Mouse (Mus musculus) liver, embryonic 14.5 days (tissue): ENCODE measurements around the gene Grasp. TPM values are rescaled to one million over a fixed set of nuclear protein-coding genes. Genes with fewer than 3 reads are reported as not detected.

Source experiments
- ATAC-seq: fragments of 200-750 bp; cut with Nextera tagmentation; 2 replicates; pipeline ENCODE4 v1.8.0; 2017; ENCODE audit warnings: moderate number of reproducible peaks, mild to moderate bottlenecking, moderate library complexity; ENCODE audit not compliant: insufficient read depth
- DNase-seq, 3 experiments: peaks; one replicate each; pipeline ENCODE4 v3.0.0-alpha.2; 2012 to 2013; ENCODE audit warnings: low read depth in 3 of 3, low spot score in 3 of 3
- H3K27ac ChIP-seq: fragments of 300-500 bp; sonication (generic); 2 replicates; pipeline ENCODE4 v1.5.1; 2014; ENCODE audit warnings: moderate library complexity, mild to moderate bottlenecking, control low read depth, inconsistent platforms
- H3K27me3 ChIP-seq: fragments of 300-500 bp; sonication (generic); 2 replicates; pipeline ENCODE4 v1.6.1; 2014; ENCODE audit warnings: mild to moderate bottlenecking, low read length, moderate library complexity; ENCODE audit not compliant: control insufficient read depth, insufficient read depth
- H3K36me3 ChIP-seq: fragments of 300-500 bp; sonication (generic); replicated peaks from 2 replicates; pipeline ENCODE4 v1.6.1; 2014; ENCODE audit warnings: low read depth; ENCODE audit not compliant: control insufficient read depth, insufficient read depth
- H3K4me1 ChIP-seq, 2 experiments: fragments of 200-500 bp in 1 of 2; fragments of 300-500 bp in 1 of 2; sonication (generic) in 1 of 2; replicated peaks; 2 replicates each; pipeline ENCODE4 v1.6.1; 2012 to 2014; ENCODE audit warnings: antibody characterized with exemption in 1 of 2, inconsistent platforms in 1 of 2, low read length in 1 of 2; ENCODE audit not compliant: control insufficient read depth in 2 of 2, insufficient read depth in 2 of 2
- H3K4me2 ChIP-seq: fragments of 300-500 bp; sonication (generic); 2 replicates; pipeline ENCODE4 v1.6.1; 2014; ENCODE audit warnings: low read depth, mild to moderate bottlenecking, control low read depth, moderate library complexity
- H3K4me3 ChIP-seq, 2 experiments: fragments of 200-500 bp in 1 of 2; fragments of 300-500 bp in 1 of 2; sonication (generic) in 1 of 2; 2 replicates each; pipeline ENCODE4 v1.5.1; 2012 to 2014; ENCODE audit warnings: low read depth in 2 of 2, low read length in 2 of 2, mild to moderate bottlenecking in 2 of 2, control low read depth in 1 of 2, inconsistent platforms in 1 of 2, moderate library complexity in 1 of 2; ENCODE audit not compliant: insufficient read depth in 1 of 2
- H3K9ac ChIP-seq: fragments of 300-500 bp; sonication (generic); replicated peaks from 2 replicates; pipeline ENCODE4 v1.6.1; 2014; ENCODE audit warnings: mild to moderate bottlenecking, control low read depth, moderate library complexity
- H3K9me3 ChIP-seq: fragments of 300-500 bp; sonication (generic); 2 replicates; pipeline ENCODE4 v1.6.1; 2016; ENCODE audit warnings: low read length, mixed read lengths; ENCODE audit not compliant: control insufficient read depth
- CTCF ChIP-seq: IDR thresholded peaks from 2 replicates; pipeline ENCODE4 v1.5.1; 2016; ENCODE audit warnings: antibody characterized with exemption, low read depth, control low read depth
- EP300 ChIP-seq: IDR thresholded peaks from 2 replicates; pipeline ENCODE4 v1.6.1; 2016; ENCODE audit warnings: antibody characterized with exemption, low read depth
- WGBS: fragments of 180-500 bp; shearing (Covaris S2); extraction: QIAGEN DNeasy Blood & Tissue Kit; methylation state at CpG from one replicate; pipeline ENCODE4 v1.1.7; 2014; ENCODE audit not compliant: insufficient replicate concordance; 5-methylcytosine and 5-hydroxymethylcytosine counted together
- polyA plus RNA-seq, 2 experiments: library from polyadenylated mRNA; depleted of rRNA in 1 of 2; stranded (reverse) in 1 of 2; unstranded in 1 of 2; fragments of >200 nt; fragmentation: Nextera tagmentation in 1 of 2; extraction: Ambion mirVana in 1 of 2; gene quantifications; 2 replicates each; pipeline versions ENCODE4 v1.2.1 to v1.2.3; 2012 to 2014

Grasp gene
- polyA plus RNA-seq, 2 experiments = 0.27 to 0.73 TPM

GRCm38 (mm10) chr15:101182676-101183075 is 41.3 kb upstream of the Grasp start:
- no peaks in the 10 kb centered on the region for H3K27me3 ChIP-seq
- no peaks in the 10 kb centered on the region for H3K36me3 ChIP-seq
- WGBS = 63% methylated on average over 5 of the region's 5 CpGs
- no peak overlapping the region for H3K4me2 ChIP-seq
- TF ChIP-seq EP300 (no peak), CTCF (no peak)
- H3K9ac ChIP-seq = no peak overlapping the region
- no peak overlapping the region for H3K27ac ChIP-seq
- DNase-seq (no peak), ATAC-seq (no peak)
- H3K4me1 ChIP-seq = peaks cover 0 to 11% of the 10 kb centered on the region in 2 experiments; a peak in 2 of 4 replicates
- no peaks in the 10 kb centered on the region for H3K9me3 ChIP-seq
- no peak overlapping the region for H3K4me3 ChIP-seq

GRCm38 (mm10) chr15:101184300-101184699 is 39.7 kb upstream of the Grasp start:
- Histone ChIP-seq H3K9me3 (no peaks in the 10 kb centered on the region), H3K36me3 (no peaks in the 10 kb centered on the region), H3K27ac (no peak overlapping the region), H3K27me3 (no peaks in the 10 kb centered on the region), H3K4me3 (no peak overlapping the region), H3K4me2 (no peak overlapping the region), H3K4me1 (peaks cover 0 to 3% of the 10 kb centered on the region in 2 experiments; a peak in 1 of 4 replicates), H3K9ac (no peak overlapping the region)
- WGBS = 80% methylated on average over 8 of the region's 8 CpGs
- no peak for ATAC-seq
- TF ChIP-seq EP300 = no peak
- TF ChIP-seq CTCF = no peak
- no peak for DNase-seq

- Histone ChIP-seq H3K27ac (no peak overlapping the region), H3K27me3 (no peaks in the 10 kb centered on the region), H3K4me1 (peaks cover 0 to 7% of the 10 kb centered on the region in 2 experiments; a peak in 2 of 4 replicates), H3K4me2 (no peak overlapping the region), H3K9ac (no peak overlapping the region), H3K9me3 (no peaks in the 10 kb centered on the region), H3K36me3 (no peaks in the 10 kb centered on the region), H3K4me3 (no peak overlapping the region)
- no peak for TF ChIP-seq EP300
- peak; percentile 33; the same call in 1 of the 2 replicates for TF ChIP-seq CTCF
- no peak for DNase-seq
- ATAC-seq = no peak
- WGBS = 78% methylated on average over 3 of the region's 3 CpGs
Measured at GRCm38 (mm10) chr15:101185549-101185948, 38.4 kb upstream of the Grasp start.

GRCm38 (mm10) chr15:101187907-101188306 is 36.1 kb upstream of the Grasp start:
- Histone ChIP-seq H3K4me3 (no peak overlapping the region), H3K36me3 (no peaks in the 10 kb centered on the region), H3K27ac (no peak overlapping the region), H3K27me3 (no peaks in the 10 kb centered on the region), H3K9ac (no peak overlapping the region), H3K9me3 (no peaks in the 10 kb centered on the region), H3K4me2 (no peak overlapping the region), H3K4me1 (peaks cover 3 to 17% of the 10 kb centered on the region in 2 experiments; a peak in 2 of 4 replicates)
- ATAC-seq (no peak), DNase-seq (no peak)
- TF ChIP-seq CTCF = peak; percentile 18; the same call in 1 of the 2 replicates
- no peak for TF ChIP-seq EP300
- 23% methylated on average over 5 of the region's 5 CpGs for WGBS

- Histone ChIP-seq H3K27ac (no peak overlapping the region), H3K4me3 (no peak overlapping the region), H3K36me3 (no peaks in the 10 kb centered on the region), H3K9ac (no peak overlapping the region), H3K9me3 (no peaks in the 10 kb centered on the region), H3K4me2 (no peak overlapping the region), H3K4me1 (peaks cover 3 to 28% of the 10 kb centered on the region in 2 experiments; a peak in 2 of 4 replicates), H3K27me3 (no peaks in the 10 kb centered on the region)
- WGBS = 42% methylated on average over 10 of the region's 10 CpGs
- TF ChIP-seq EP300 (no peak), CTCF (no peak)
- ATAC-seq (no peak), DNase-seq (no peak)
Measured at GRCm38 (mm10) chr15:101189981-101190761, 33.8 kb upstream of the Grasp start.
